Mouse (Mus musculus): ENCODE data around the gene Upp2. TPM values are rescaled to one million over a fixed set of nuclear protein-coding genes. Genes with fewer than 3 reads are reported as not detected.

Gene Upp2
- polyA plus RNA-seq, 1 experiment from 2014 or later: 9.6 TPM

GRCm38 (mm10) chr2:58795432-58795831 lies 228.3 kb downstream of the Upp2 start:
- Histone ChIP-seq H3K27ac (no peak overlapping the region), H3K4me3 (replicated peaks; ENCODE audit: low read depth, low read length) (no peak overlapping the region), H3K9me3 (replicated peaks; ENCODE audit: low read length) (no peaks in the 10 kb centered on the region), H3K36me3 (ENCODE audit: insufficient read depth, low read length) (no peaks in the 10 kb centered on the region), H3K4me1 (replicated peaks; ENCODE audit: insufficient read depth, low read length) (no peaks in the 10 kb centered on the region), H3K27me3 (ENCODE audit: insufficient read depth, low read length) (no peaks in the 10 kb centered on the region), H3K4me2 (ENCODE audit: low read length) (no peak overlapping the region), H3K9ac (ENCODE audit: low read depth, low read length) (no peak overlapping the region)
- no peak for ATAC-seq (replicated peaks; ENCODE audit: low FRiP score, low read depth)
- TF ChIP-seq CTCF (IDR thresholded peaks at IDR 0.05; ENCODE audit: low read depth): no peak
- DNase-seq (ENCODE audit: low spot score): no peak
- 87% methylated on average over 5 of the region's 5 CpGs for WGBS

DNA sequence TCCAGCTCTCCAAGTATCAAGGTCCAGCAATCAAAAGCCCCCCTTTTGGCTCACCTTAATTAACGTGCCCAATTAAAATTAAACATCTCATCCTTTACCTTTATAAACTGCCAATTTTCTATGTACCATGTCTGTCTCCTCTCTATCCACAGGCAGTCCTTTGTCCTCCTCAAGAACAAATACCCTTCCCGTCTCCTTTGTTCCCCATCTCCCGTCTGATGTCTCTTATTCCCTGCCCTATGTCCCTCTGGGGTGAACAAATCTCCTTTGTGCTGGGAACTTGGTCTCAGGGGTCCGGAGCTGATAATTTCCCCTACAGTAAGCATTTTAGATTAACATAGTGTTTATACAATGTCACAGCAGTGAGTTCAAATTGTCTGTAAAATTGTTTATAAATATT lies 230.4 kb downstream of the Upp2 start:
- H3K4me3 ChIP-seq (replicated peaks; ENCODE audit: low read depth, low read length): no peak overlapping the region
- no peaks in the 10 kb centered on the region for H3K9me3 ChIP-seq (replicated peaks; ENCODE audit: low read length)
- H3K9ac ChIP-seq (ENCODE audit: low read depth, low read length): no peak overlapping the region
- H3K27ac ChIP-seq: no peak overlapping the region
- no peaks in the 10 kb centered on the region for H3K36me3 ChIP-seq (ENCODE audit: insufficient read depth, low read length)
- ATAC-seq (replicated peaks; ENCODE audit: low FRiP score, low read depth) (no peak), DNase-seq (ENCODE audit: low spot score) (no peak)
- 88% methylated on average over 4 of the region's 4 CpGs for WGBS
- H3K27me3 ChIP-seq (ENCODE audit: insufficient read depth, low read length): no peaks in the 10 kb centered on the region
- H3K4me1 ChIP-seq (replicated peaks; ENCODE audit: insufficient read depth, low read length): no peaks in the 10 kb centered on the region
- H3K4me2 ChIP-seq (ENCODE audit: low read length): no peak overlapping the region
- TF ChIP-seq CTCF (IDR thresholded peaks at IDR 0.05; ENCODE audit: low read depth): no peak

DNA sequence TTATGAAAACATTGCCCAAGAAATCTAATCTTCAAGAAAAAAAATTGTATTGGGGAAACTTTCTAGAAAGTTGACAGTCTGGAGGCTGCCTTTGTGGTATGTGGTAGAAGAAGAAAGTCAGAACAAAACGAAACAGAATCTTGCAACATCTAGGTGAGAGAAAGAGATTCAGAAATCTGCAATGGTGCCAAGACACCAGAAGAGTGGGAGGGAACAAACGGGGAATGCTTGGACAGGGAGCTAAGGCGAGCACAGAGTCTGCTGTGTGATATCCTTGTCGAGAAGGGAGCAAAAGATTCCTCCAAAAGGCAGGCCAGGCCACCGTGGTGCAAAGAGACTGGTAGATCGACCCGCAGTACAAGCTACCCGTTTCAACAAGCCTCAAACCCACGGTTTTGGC lies 232.0 kb downstream of the Upp2 start:
- H3K36me3 ChIP-seq (ENCODE audit: insufficient read depth, low read length): no peaks in the 10 kb centered on the region
- H3K27me3 ChIP-seq (ENCODE audit: insufficient read depth, low read length): no peaks in the 10 kb centered on the region
- no peak overlapping the region for H3K4me2 ChIP-seq (ENCODE audit: low read length)
- no peak overlapping the region for H3K4me3 ChIP-seq (replicated peaks; ENCODE audit: low read depth, low read length)
- no peak for ATAC-seq (replicated peaks; ENCODE audit: low FRiP score, low read depth)
- TF ChIP-seq CTCF (IDR thresholded peaks at IDR 0.05; ENCODE audit: low read depth): no peak
- no peak overlapping the region for H3K9ac ChIP-seq (ENCODE audit: low read depth, low read length)
- WGBS: 83% methylated on average over 9 of the region's 9 CpGs
- H3K27ac ChIP-seq: no peak overlapping the region
- DNase-seq (ENCODE audit: low spot score): no peak
- no peaks in the 10 kb centered on the region for H3K4me1 ChIP-seq (replicated peaks; ENCODE audit: insufficient read depth, low read length)
- no peaks in the 10 kb centered on the region for H3K9me3 ChIP-seq (replicated peaks; ENCODE audit: low read length)

DNA sequence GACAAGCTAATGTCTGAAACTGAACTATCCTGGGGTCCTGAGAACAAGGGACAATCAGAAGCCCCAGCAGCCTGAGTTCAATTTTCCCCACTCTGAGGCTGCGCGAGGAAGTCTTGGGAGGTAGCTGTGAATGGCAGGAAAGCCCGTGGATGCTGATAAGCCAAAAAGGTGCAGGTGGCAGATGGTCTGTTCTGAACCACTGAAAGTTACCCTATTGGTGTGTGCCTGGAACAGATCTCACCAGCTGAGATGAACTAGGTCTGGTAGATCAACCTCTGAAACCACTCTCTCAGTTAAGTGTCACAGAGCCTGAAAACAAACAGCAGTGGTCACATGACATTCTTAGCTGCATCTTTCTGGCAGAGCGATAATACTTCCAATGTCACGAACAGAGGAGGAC lies 232.5 kb downstream of the Upp2 start:
- Histone ChIP-seq H3K4me3 (replicated peaks; ENCODE audit: low read depth, low read length) (no peak overlapping the region), H3K27ac (no peak overlapping the region), H3K9ac (ENCODE audit: low read depth, low read length) (no peak overlapping the region), H3K9me3 (replicated peaks; ENCODE audit: low read length) (no peaks in the 10 kb centered on the region), H3K36me3 (ENCODE audit: insufficient read depth, low read length) (no peaks in the 10 kb centered on the region), H3K27me3 (ENCODE audit: insufficient read depth, low read length) (no peaks in the 10 kb centered on the region), H3K4me1 (replicated peaks; ENCODE audit: insufficient read depth, low read length) (no peaks in the 10 kb centered on the region), H3K4me2 (ENCODE audit: low read length) (no peak overlapping the region)
- WGBS: 88% methylated on average over 5 of the region's 5 CpGs
- DNase-seq (ENCODE audit: low spot score): no peak
- no peak for ATAC-seq (replicated peaks; ENCODE audit: low FRiP score, low read depth)
- TF ChIP-seq CTCF (IDR thresholded peaks at IDR 0.05; ENCODE audit: low read depth): no peak

- ATAC-seq (replicated peaks; ENCODE audit: low FRiP score, low read depth) (no peak), DNase-seq (ENCODE audit: low spot score) (no peak)
- 71% methylated on average over 2 of the region's 2 CpGs for WGBS
- no peaks in the 10 kb centered on the region for H3K4me1 ChIP-seq (replicated peaks; ENCODE audit: insufficient read depth, low read length)
- no peak overlapping the region for H3K4me3 ChIP-seq (replicated peaks; ENCODE audit: low read depth, low read length)
- TF ChIP-seq CTCF (IDR thresholded peaks at IDR 0.05; ENCODE audit: low read depth): no peak
- no peak overlapping the region for H3K9ac ChIP-seq (ENCODE audit: low read depth, low read length)
- H3K4me2 ChIP-seq (ENCODE audit: low read length): no peak overlapping the region
- H3K36me3 ChIP-seq (ENCODE audit: insufficient read depth, low read length): no peaks in the 10 kb centered on the region
- H3K27me3 ChIP-seq (ENCODE audit: insufficient read depth, low read length): no peaks in the 10 kb centered on the region
- no peak overlapping the region for H3K27ac ChIP-seq
- no peaks in the 10 kb centered on the region for H3K9me3 ChIP-seq (replicated peaks; ENCODE audit: low read length)
Measured at GRCm38 (mm10) chr2:58812941-58813340, 245.8 kb downstream of the Upp2 start.

GRCm38 (mm10) chr2:58828910-58829600 lies 262.0 kb downstream of the Upp2 start:
- TF ChIP-seq CTCF (IDR thresholded peaks at IDR 0.05; ENCODE audit: low read depth): no peak
- Histone ChIP-seq H3K9me3 (replicated peaks; ENCODE audit: low read length) (no peaks in the 10 kb centered on the region), H3K4me2 (ENCODE audit: low read length) (no peak overlapping the region), H3K4me1 (replicated peaks; ENCODE audit: insufficient read depth, low read length) (no peaks in the 10 kb centered on the region), H3K27ac (peak overlapping the region; percentile 31; the same call in 1 of the 2 replicates), H3K27me3 (ENCODE audit: insufficient read depth, low read length) (no peaks in the 10 kb centered on the region), H3K4me3 (replicated peaks; ENCODE audit: low read depth, low read length) (no peak overlapping the region), H3K36me3 (ENCODE audit: insufficient read depth, low read length) (no peaks in the 10 kb centered on the region), H3K9ac (ENCODE audit: low read depth, low read length) (no peak overlapping the region)
- 63% methylated on average over 3 of the region's 3 CpGs for WGBS
- ATAC-seq (replicated peaks; ENCODE audit: low FRiP score, low read depth): no peak
- no peak for DNase-seq (ENCODE audit: low spot score)

Measured in kidney, postnatal 0 days (tissue).